Mouse (Mus musculus) cortical plate, adult 2 months (tissue): ENCODE data around the gene Map3k12.

ENCODE experiments used
- CTCF ChIP-seq: fragments of 200-500 bp; IDR thresholded peaks from 2 replicates; pipeline ENCODE4 v1.5.1; 2011; ENCODE audit warnings: mild to moderate bottlenecking, control low read depth, low read length; ENCODE audit not compliant: insufficient read depth; ENCODE audit errors: extremely low read depth
- POLR2A ChIP-seq: fragments of 200-500 bp; IDR thresholded peaks from 2 replicates; pipeline ENCODE4 v1.6.1; 2011; ENCODE audit warnings: mild to moderate bottlenecking, low read length, control low read depth; ENCODE audit not compliant: insufficient read depth; ENCODE audit errors: extremely low read depth

- TF ChIP-seq POLR2A = no peak
- no peak for TF ChIP-seq CTCF
Measured at GRCm38 (mm10) chr15:102506864-102507263, 10.0 kb downstream of the Map3k12 start.
